Comparison of ENCODE assay signal across 18 mouse cellular contexts in genomic region chr3:136805897-136806296, GRCm38 (mm10).
"Had no signal": no experiment of that assay in that cellular context is flagged by ENCODE, and none has a peak within 500 bp of the region (broad histone marks: within the 10 kb centered on the region; RNA-seq: fewer than 3 reads in every experiment).

No protein-coding gene starts in this region.

- DNase-seq: kidney, adult 18-20 months; kidney, adult 9 months; kidney, postnatal 14 days; kidney, postnatal 4 days; left cerebral cortex, postnatal 4 days; liver, postnatal 0 days; lung, postnatal 4 days; midbrain, embryonic 14.5 days; thymus, adult 2 months; thymus, postnatal 14 days; thymus, postnatal 4 days had no signal

- H3K9me3 ChIP-seq: limb, embryonic 12.5 days; limb, embryonic 15.5 days had no signal

- H3K4me1 ChIP-seq: limb, embryonic 12.5 days; limb, embryonic 15.5 days had no signal

- H3K27ac ChIP-seq: hindbrain, postnatal 0 days; limb, embryonic 12.5 days; limb, embryonic 15.5 days; liver, embryonic 14.5 days had no signal

- H3K27me3 ChIP-seq: limb, embryonic 12.5 days; limb, embryonic 15.5 days had no signal

- H3K4me2 ChIP-seq: limb, embryonic 12.5 days; limb, embryonic 15.5 days; liver, embryonic 11.5 days; midbrain, embryonic 11.5 days had no signal

- H3K4me3 ChIP-seq: limb, embryonic 12.5 days; limb, embryonic 15.5 days had no signal

- ATAC-seq: hindbrain, postnatal 0 days; inflammation-experienced regulatory T-cells, adult 6 months; liver, postnatal 0 days had no signal

- H3K9ac ChIP-seq: limb, embryonic 12.5 days; limb, embryonic 15.5 days; liver, embryonic 14.5 days; liver, postnatal 0 days had no signal

- H3K36me3 ChIP-seq: limb, embryonic 12.5 days had no signal
